Mouse (Mus musculus): ENCODE results near the gene Gatad2a.

- no peak for TF ChIP-seq CTCF (IDR thresholded peaks at IDR 0.05; ENCODE audit: extremely low read depth, insufficient read depth, low read length)
- TF ChIP-seq POLR2A (IDR thresholded peaks at IDR 0.05; ENCODE audit: extremely low read depth, insufficient read depth, low read length) = no peak
These were observed 72.2 kb downstream of the Gatad2a start for GRCm38 (mm10) chr8:69923986-69924385.

All from cortical plate, adult 2 months (tissue).